Mouse (Mus musculus): ENCODE data around the gene Rasl11b. TPM values are rescaled to one million over a fixed set of nuclear protein-coding genes. Genes with fewer than 3 reads are reported as not detected.
A peak's percentile ranks its signal among the peaks of the same experiment; 100 is the strongest.

Rasl11b gene
- polyA plus RNA-seq (2012; rRNA removed) (111 and 146 TPM in 2 replicates), polyA plus RNA-seq (2014; fragmentation: Nextera tagmentation; extraction: Ambion mirVana) (102 and 116 TPM in 2 replicates)

- peak within 1 kb of the TSS; percentile 99 for H3K4me3 ChIP-seq (replicated peaks; ENCODE audit: low read length)
- peak within 1 kb of the TSS; percentile 97 for H3K9ac ChIP-seq (ENCODE audit: low read depth, low read length, severe bottlenecking)
- peak; percentile 95 for DNase-seq (ENCODE audit: low spot score)
- H3K4me1 ChIP-seq (ENCODE audit: control insufficient read depth, insufficient read depth, low read length): peaks cover 54% of the 10 kb centered on the region
- H3K27ac ChIP-seq (replicated peaks; ENCODE audit: low read depth, low read length): peak within 1 kb of the TSS; percentile 88
- H3K36me3 ChIP-seq (ENCODE audit: control insufficient read depth, insufficient read depth, low read length): peaks cover 33% of the 10 kb centered on the region
- ATAC-seq (ENCODE audit: low FRiP score, low read depth): peak; percentile 93
- H3K4me2 ChIP-seq (replicated peaks; ENCODE audit: low read depth, low read length, severe bottlenecking): peak within 1 kb of the TSS; percentile 94
- TF ChIP-seq POLR2A (IDR thresholded peaks at IDR 0.05; ENCODE audit: borderline replicate concordance, extremely low read depth, insufficient read depth, insufficient read length): peak; percentile 98
- 3% methylated on average over 36 of the region's 82 CpGs for WGBS
- H3K27me3 ChIP-seq (ENCODE audit: control insufficient read depth, insufficient read depth, low read length): no peaks in the 10 kb centered on the region
- H3K9me3 ChIP-seq (ENCODE audit: control insufficient read depth, low read length): no peaks in the 10 kb centered on the region
Measured at GRCm38 (mm10) chr5:74194841-74195613, at the start of gene Rasl11b. TSS of gene Rasl11b (plus strand) at chr5:74195286.

- DNase-seq (ENCODE audit: low spot score): no peak
- no peak overlapping the region for H3K27ac ChIP-seq (replicated peaks; ENCODE audit: low read depth, low read length)
- no peak overlapping the region for H3K4me2 ChIP-seq (replicated peaks; ENCODE audit: low read depth, low read length, severe bottlenecking)
- H3K27me3 ChIP-seq (ENCODE audit: control insufficient read depth, insufficient read depth, low read length): no peaks in the 10 kb centered on the region
- no peak for TF ChIP-seq POLR2A (IDR thresholded peaks at IDR 0.05; ENCODE audit: borderline replicate concordance, extremely low read depth, insufficient read depth, insufficient read length)
- no peaks in the 10 kb centered on the region for H3K36me3 ChIP-seq (ENCODE audit: control insufficient read depth, insufficient read depth, low read length)
- no peak overlapping the region for H3K9ac ChIP-seq (ENCODE audit: low read depth, low read length, severe bottlenecking)
- H3K9me3 ChIP-seq (ENCODE audit: control insufficient read depth, low read length): no peaks in the 10 kb centered on the region
- no peak for ATAC-seq (ENCODE audit: low FRiP score, low read depth)
- H3K4me3 ChIP-seq (replicated peaks; ENCODE audit: low read length): no peak overlapping the region
- 80% methylated on average over 10 of the region's 10 CpGs for WGBS
- no peaks in the 10 kb centered on the region for H3K4me1 ChIP-seq (ENCODE audit: control insufficient read depth, insufficient read depth, low read length)
Measured at GRCm38 (mm10) chr5:74147631-74148030, 47.5 kb upstream of the Rasl11b start.

- Histone ChIP-seq H3K27ac (replicated peaks; ENCODE audit: low read depth, low read length) (no peak overlapping the region), H3K9ac (ENCODE audit: low read depth, low read length, severe bottlenecking) (no peak overlapping the region), H3K36me3 (ENCODE audit: control insufficient read depth, insufficient read depth, low read length) (no peaks in the 10 kb centered on the region), H3K4me1 (ENCODE audit: control insufficient read depth, insufficient read depth, low read length) (peaks cover 5% of the 10 kb centered on the region), H3K9me3 (ENCODE audit: control insufficient read depth, low read length) (no peaks in the 10 kb centered on the region), H3K4me2 (replicated peaks; ENCODE audit: low read depth, low read length, severe bottlenecking) (no peak overlapping the region), H3K27me3 (ENCODE audit: control insufficient read depth, insufficient read depth, low read length) (no peaks in the 10 kb centered on the region), H3K4me3 (replicated peaks; ENCODE audit: low read length) (no peak overlapping the region)
- no peak for TF ChIP-seq POLR2A (IDR thresholded peaks at IDR 0.05; ENCODE audit: borderline replicate concordance, extremely low read depth, insufficient read depth, insufficient read length)
- WGBS: 94% methylated on average over 6 of the region's 6 CpGs
- no peak for ATAC-seq (ENCODE audit: low FRiP score, low read depth)
- DNase-seq (ENCODE audit: low spot score): no peak
Measured at GRCm38 (mm10) chr5:74149975-74150374, 45.1 kb upstream of the Rasl11b start.

DNA sequence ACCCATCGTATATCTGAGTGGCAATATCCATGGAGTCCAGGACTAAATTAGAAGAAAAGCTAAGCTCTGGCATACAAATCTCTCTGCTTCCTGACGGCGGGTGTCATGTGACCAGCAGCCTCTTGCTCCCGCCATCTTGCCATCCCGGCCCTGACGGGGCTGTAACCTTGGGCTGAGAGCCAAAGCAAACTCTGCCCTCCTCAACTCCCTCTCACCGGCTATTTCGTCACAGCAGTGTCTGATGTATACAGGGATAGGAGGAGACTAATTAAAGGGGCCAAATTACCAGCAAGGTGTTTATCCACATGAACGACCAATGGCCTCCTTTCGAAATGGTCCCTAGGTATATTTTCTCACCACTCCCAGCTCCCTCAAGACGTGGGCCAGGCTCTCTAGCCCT lies 43.3 kb upstream of the Rasl11b start:
- Histone ChIP-seq H3K9me3 (ENCODE audit: control insufficient read depth, low read length) (no peaks in the 10 kb centered on the region), H3K9ac (ENCODE audit: low read depth, low read length, severe bottlenecking) (no peak overlapping the region), H3K27ac (replicated peaks; ENCODE audit: low read depth, low read length) (no peak overlapping the region), H3K27me3 (ENCODE audit: control insufficient read depth, insufficient read depth, low read length) (no peaks in the 10 kb centered on the region), H3K4me3 (replicated peaks; ENCODE audit: low read length) (no peak overlapping the region), H3K4me1 (ENCODE audit: control insufficient read depth, insufficient read depth, low read length) (peaks cover 15% of the 10 kb centered on the region), H3K4me2 (replicated peaks; ENCODE audit: low read depth, low read length, severe bottlenecking) (no peak overlapping the region), H3K36me3 (ENCODE audit: control insufficient read depth, insufficient read depth, low read length) (no peaks in the 10 kb centered on the region)
- DNase-seq (ENCODE audit: low spot score): no peak
- 83% methylated on average over 11 of the region's 11 CpGs for WGBS
- TF ChIP-seq POLR2A (IDR thresholded peaks at IDR 0.05; ENCODE audit: borderline replicate concordance, extremely low read depth, insufficient read depth, insufficient read length): no peak
- no peak for ATAC-seq (ENCODE audit: low FRiP score, low read depth)

DNA sequence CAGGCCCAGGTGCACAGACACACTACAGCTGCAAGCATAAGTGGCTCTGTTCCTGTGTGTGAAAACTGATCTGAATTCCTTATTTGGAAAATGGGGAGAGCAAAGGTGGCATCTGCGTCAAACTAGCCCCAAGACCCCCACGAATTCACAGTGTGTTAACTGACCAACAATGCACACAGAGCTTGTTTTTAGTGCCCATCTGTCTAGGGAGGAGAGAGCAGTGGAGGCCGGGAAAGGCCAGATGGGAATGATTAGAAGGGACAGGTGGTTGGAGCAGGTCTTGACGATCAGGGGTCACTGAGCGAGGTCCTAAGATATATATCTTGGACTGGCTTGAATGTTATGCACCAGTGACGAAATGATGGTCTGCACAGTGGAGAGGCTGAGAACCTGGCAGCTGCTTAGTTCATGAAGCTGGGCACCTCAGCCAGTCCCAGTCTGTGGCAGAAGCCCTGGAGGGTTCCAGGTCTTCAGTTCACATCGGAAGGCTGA lies 39.2 kb upstream of the Rasl11b start:
- DNase-seq (ENCODE audit: low spot score): no peak
- ATAC-seq (ENCODE audit: low FRiP score, low read depth): peak; percentile 45; the same call in 1 of the 2 replicates
- Histone ChIP-seq H3K9ac (ENCODE audit: low read depth, low read length, severe bottlenecking) (no peak overlapping the region), H3K27me3 (ENCODE audit: control insufficient read depth, insufficient read depth, low read length) (no peaks in the 10 kb centered on the region), H3K27ac (replicated peaks; ENCODE audit: low read depth, low read length) (no peak overlapping the region), H3K9me3 (ENCODE audit: control insufficient read depth, low read length) (peaks cover 5% of the 10 kb centered on the region; the same call in 1 of the 2 replicates), H3K4me2 (replicated peaks; ENCODE audit: low read depth, low read length, severe bottlenecking) (no peak overlapping the region), H3K36me3 (ENCODE audit: control insufficient read depth, insufficient read depth, low read length) (no peaks in the 10 kb centered on the region), H3K4me3 (replicated peaks; ENCODE audit: low read length) (no peak overlapping the region), H3K4me1 (ENCODE audit: control insufficient read depth, insufficient read depth, low read length) (peaks cover 35% of the 10 kb centered on the region)
- TF ChIP-seq POLR2A (IDR thresholded peaks at IDR 0.05; ENCODE audit: borderline replicate concordance, extremely low read depth, insufficient read depth, insufficient read length): no peak
- WGBS: 28% methylated on average over 6 of the region's 7 CpGs
